Mouse (Mus musculus) limb, embryonic 10.5 days (tissue): ENCODE measurements around the gene Hmgb1. TPM values are rescaled to one million over a fixed set of nuclear protein-coding genes. Genes with fewer than 3 reads are reported as not detected.

Experiments
- DNase-seq: peaks from one replicate; pipeline ENCODE4 v3.0.0-alpha.2; 2017; ENCODE audit warnings: low spot score
- H3K27ac ChIP-seq: fragments of 300-500 bp; sonication (generic); 2 replicates; pipeline ENCODE4 v1.5.1; 2016; ENCODE audit warnings: mild to moderate bottlenecking
- H3K27me3 ChIP-seq: fragments of 300-500 bp; sonication (generic); 2 replicates; pipeline ENCODE4 v1.6.1; 2016; ENCODE audit warnings: low read depth, mild to moderate bottlenecking; ENCODE audit not compliant: poor library complexity, severe bottlenecking
- H3K36me3 ChIP-seq: fragments of 300-500 bp; sonication (generic); 2 replicates; pipeline ENCODE4 v1.6.1; 2016; ENCODE audit warnings: mild to moderate bottlenecking, moderate library complexity
- H3K4me1 ChIP-seq: fragments of 300-500 bp; sonication (generic); 2 replicates; pipeline ENCODE4 v1.6.1; 2016
- H3K4me3 ChIP-seq: fragments of 300-500 bp; sonication (generic); 2 replicates; pipeline ENCODE4 v1.5.1; 2016; ENCODE audit warnings: mild to moderate bottlenecking, moderate library complexity
- H3K9me3 ChIP-seq: fragments of 300-500 bp; sonication (generic); replicated peaks from 2 replicates; pipeline ENCODE4 v1.6.1; 2016; ENCODE audit warnings: mild to moderate bottlenecking
- WGBS: fragments of 180-500 bp; shearing (Covaris S2); methylation state at CpG from one replicate; pipeline ENCODE4 v1.1.7; 2016; 5-methylcytosine and 5-hydroxymethylcytosine counted together
- polyA plus RNA-seq: library from polyadenylated mRNA; unstranded; fragments of >200 nt; fragmentation: Nextera tagmentation; extraction: Ambion mirVana; gene quantifications from 2 replicates; pipeline ENCODE4 v1.2.1, GENCODE M21; 2016

The Hmgb1 gene
- polyA plus RNA-seq, 1 experiment from 2014 or later: 1,835 TPM

- DNase-seq: no peak
- Histone ChIP-seq H3K4me1 (peaks cover 19% of the 10 kb centered on the region), H3K4me3 (no peak overlapping the region), H3K27ac (no peak overlapping the region), H3K27me3 (no peaks in the 10 kb centered on the region), H3K9me3 (no peaks in the 10 kb centered on the region), H3K36me3 (peaks cover 12% of the 10 kb centered on the region; the same call in 1 of the 2 replicates)
- WGBS: 81% methylated on average over 5 of the region's 5 CpGs
These were observed 2.0 kb downstream of the Hmgb1 start for GRCm38 (mm10) chr5:149182186-149182870.

GRCm38 (mm10) chr5:149179826-149180225 is 4.5 kb downstream of the Hmgb1 start:
- H3K4me1 ChIP-seq: peaks cover 6% of the 10 kb centered on the region
- 86% methylated on average over 3 of the region's 3 CpGs for WGBS
- no peak overlapping the region for H3K27ac ChIP-seq
- no peaks in the 10 kb centered on the region for H3K36me3 ChIP-seq
- no peak for DNase-seq
- no peaks in the 10 kb centered on the region for H3K9me3 ChIP-seq
- H3K4me3 ChIP-seq: no peak overlapping the region
- H3K27me3 ChIP-seq: no peaks in the 10 kb centered on the region

GRCm38 (mm10) chr5:149178095-149178494 is 6.2 kb downstream of the Hmgb1 start:
- 74% methylated on average over 5 of the region's 5 CpGs for WGBS
- H3K9me3 ChIP-seq: no peaks in the 10 kb centered on the region
- H3K27me3 ChIP-seq: no peaks in the 10 kb centered on the region
- H3K27ac ChIP-seq: no peak overlapping the region
- H3K36me3 ChIP-seq: no peaks in the 10 kb centered on the region
- peaks cover 6% of the 10 kb centered on the region for H3K4me1 ChIP-seq
- no peak overlapping the region for H3K4me3 ChIP-seq
- DNase-seq: no peak

GRCm38 (mm10) chr5:149175736-149176135 is 8.6 kb downstream of the Hmgb1 start:
- no peaks in the 10 kb centered on the region for H3K27me3 ChIP-seq
- H3K36me3 ChIP-seq: no peaks in the 10 kb centered on the region
- no peak for DNase-seq
- H3K4me1 ChIP-seq: peaks cover 4% of the 10 kb centered on the region; the same call in 1 of the 2 replicates
- H3K27ac ChIP-seq: no peak overlapping the region
- H3K9me3 ChIP-seq: no peaks in the 10 kb centered on the region
- WGBS: 95% methylated on average over 6 of the region's 6 CpGs
- no peak overlapping the region for H3K4me3 ChIP-seq

- H3K4me1 ChIP-seq: peaks cover 4% of the 10 kb centered on the region; the same call in 1 of the 2 replicates
- no peak overlapping the region for H3K27ac ChIP-seq
- no peaks in the 10 kb centered on the region for H3K9me3 ChIP-seq
- no peak overlapping the region for H3K4me3 ChIP-seq
- DNase-seq: no peak
- H3K36me3 ChIP-seq: no peaks in the 10 kb centered on the region
- no peaks in the 10 kb centered on the region for H3K27me3 ChIP-seq
- 86% methylated on average over 7 of the region's 7 CpGs for WGBS
These were observed 9.8 kb downstream of the Hmgb1 start for GRCm38 (mm10) chr5:149174527-149174926.

GRCm38 (mm10) chr5:149172246-149172645 is 12.0 kb downstream of the Hmgb1 start:
- no peak overlapping the region for H3K27ac ChIP-seq
- no peaks in the 10 kb centered on the region for H3K36me3 ChIP-seq
- H3K27me3 ChIP-seq: no peaks in the 10 kb centered on the region
- DNase-seq: no peak
- whole genome bisulfite sequencing: 76% methylated on average over 10 of the region's 10 CpGs
- no peak overlapping the region for H3K4me3 ChIP-seq
- no peaks in the 10 kb centered on the region for H3K9me3 ChIP-seq
- H3K4me1 ChIP-seq: peaks cover 4% of the 10 kb centered on the region; the same call in 1 of the 2 replicates

GRCm38 (mm10) chr5:149170841-149171588 is 13.3 kb downstream of the Hmgb1 start:
- Histone ChIP-seq H3K36me3 (no peaks in the 10 kb centered on the region), H3K27me3 (no peaks in the 10 kb centered on the region), H3K27ac (no peak overlapping the region), H3K4me1 (peaks cover 4% of the 10 kb centered on the region; the same call in 1 of the 2 replicates), H3K9me3 (no peaks in the 10 kb centered on the region), H3K4me3 (no peak overlapping the region)
- no peak for DNase-seq
- WGBS: 46% methylated on average over 8 of the region's 8 CpGs

GRCm38 (mm10) chr5:149168816-149169215 is 15.5 kb downstream of the Hmgb1 start:
- WGBS: 95% methylated on average over 9 of the region's 9 CpGs
- Histone ChIP-seq H3K27ac (no peak overlapping the region), H3K4me1 (peaks cover 9% of the 10 kb centered on the region), H3K36me3 (no peaks in the 10 kb centered on the region), H3K27me3 (no peaks in the 10 kb centered on the region), H3K4me3 (no peak overlapping the region), H3K9me3 (no peaks in the 10 kb centered on the region)
- DNase-seq: no peak

GRCm38 (mm10) chr5:149168051-149168450 is 16.2 kb downstream of the Hmgb1 start:
- H3K9me3 ChIP-seq: no peaks in the 10 kb centered on the region
- no peaks in the 10 kb centered on the region for H3K36me3 ChIP-seq
- H3K4me3 ChIP-seq: no peak overlapping the region
- peaks cover 9% of the 10 kb centered on the region for H3K4me1 ChIP-seq
- H3K27ac ChIP-seq: no peak overlapping the region
- no peaks in the 10 kb centered on the region for H3K27me3 ChIP-seq
- no peak for DNase-seq
- WGBS: 85% methylated on average over 2 of the region's 2 CpGs

GRCm38 (mm10) chr5:149166011-149166410 is 18.3 kb downstream of the Hmgb1 start:
- Histone ChIP-seq H3K36me3 (no peaks in the 10 kb centered on the region), H3K4me3 (no peak overlapping the region), H3K27me3 (no peaks in the 10 kb centered on the region), H3K4me1 (peaks cover 7% of the 10 kb centered on the region), H3K27ac (no peak overlapping the region), H3K9me3 (no peaks in the 10 kb centered on the region)
- 94% methylated on average over 10 of the region's 10 CpGs for WGBS
- DNase-seq: no peak

- Histone ChIP-seq H3K27ac (peak overlapping the region; percentile 59; the same call in 1 of the 2 replicates), H3K36me3 (no peaks in the 10 kb centered on the region), H3K27me3 (no peaks in the 10 kb centered on the region), H3K9me3 (no peaks in the 10 kb centered on the region), H3K4me3 (no peak overlapping the region), H3K4me1 (peaks cover 5% of the 10 kb centered on the region)
- 69% methylated on average over 7 of the region's 7 CpGs for WGBS
- DNase-seq: no peak
These were observed 19.4 kb downstream of the Hmgb1 start for GRCm38 (mm10) chr5:149164881-149165280.

- H3K9me3 ChIP-seq: no peaks in the 10 kb centered on the region
- H3K27me3 ChIP-seq: no peaks in the 10 kb centered on the region
- no peak overlapping the region for H3K27ac ChIP-seq
- H3K36me3 ChIP-seq: no peaks in the 10 kb centered on the region
- no peak for DNase-seq
- WGBS: 88% methylated on average over 7 of the region's 7 CpGs
- no peak overlapping the region for H3K4me3 ChIP-seq
- peaks cover 5% of the 10 kb centered on the region for H3K4me1 ChIP-seq
These were observed 21.4 kb downstream of the Hmgb1 start for GRCm38 (mm10) chr5:149162890-149163289.

GRCm38 (mm10) chr5:149160469-149160868 is 23.8 kb downstream of the Hmgb1 start:
- Histone ChIP-seq H3K27ac (no peak overlapping the region), H3K4me1 (peaks cover 5% of the 10 kb centered on the region), H3K36me3 (no peaks in the 10 kb centered on the region), H3K27me3 (no peaks in the 10 kb centered on the region), H3K4me3 (no peak overlapping the region), H3K9me3 (no peaks in the 10 kb centered on the region)
- 80% methylated on average over 4 of the region's 4 CpGs for WGBS
- no peak for DNase-seq
